Mouse (Mus musculus) kidney, postnatal 10 days (tissue): ENCODE measurements around the gene Mapk3.
"Not testable (repeated sequence)": the region's sequence is repeated elsewhere in the genome, so short reads cannot be mapped to it uniquely, and the experiment has no call there.

Experiments
- DNase-seq: peaks from one replicate; pipeline ENCODE4 v3.0.0; 2021; ENCODE audit warnings: mixed read lengths

Gene Mapk3

GRCm38 (mm10) chr7:126760391-126760802, 996 bp downstream of the Mapk3 start:
- DNase-seq, result peak; percentile 84

GRCm38 (mm10) chr7:126760956-126761355, 1.6 kb downstream of the Mapk3 start:
- DNase-seq, result no peak

GRCm38 (mm10) chr7:126761529-126762067, 2.2 kb downstream of the Mapk3 start:
- no peak for DNase-seq

- DNase-seq, result no peak
Observed at GRCm38 (mm10) chr7:126762471-126763008, 3.1 kb downstream of the Mapk3 start.

- no peak for DNase-seq
Observed at GRCm38 (mm10) chr7:126765540-126765939, 6.1 kb downstream of the Mapk3 start.

GRCm38 (mm10) chr7:126766201-126766600, 6.8 kb downstream of the Mapk3 start, which contains the start of gene Gdpd3:
Gdpd3 (plus strand) TSS chr7:126766334.
- peak; percentile 78 for DNase-seq

- no peak for DNase-seq
Observed at GRCm38 (mm10) chr7:126767001-126767400, 7.6 kb downstream of the Mapk3 start.

- no peak for DNase-seq
Observed at GRCm38 (mm10) chr7:126770784-126771183, 11.4 kb downstream of the Mapk3 start.

GRCm38 (mm10) chr7:126773351-126773750, 13.9 kb downstream of the Mapk3 start:
- no peak for DNase-seq

GRCm38 (mm10) chr7:126774463-126774862, 15.1 kb downstream of the Mapk3 start:
- DNase-seq, result no peak

GRCm38 (mm10) chr7:126775185-126775977, 16.0 kb downstream of the Mapk3 start:
- DNase-seq, result no peak

- DNase-seq, result no peak
Observed at GRCm38 (mm10) chr7:126775978-126776234, 16.5 kb downstream of the Mapk3 start.

- DNase-seq, result peak; percentile 98
Observed at GRCm38 (mm10) chr7:126776598-126777057, 17.2 kb downstream of the Mapk3 start, which contains the start of gene Ypel3. Ypel3 (plus strand) TSS chr7:126776955.

GRCm38 (mm10) chr7:126777476-126777875, 18.1 kb downstream of the Mapk3 start:
- peak; percentile 43 for DNase-seq

GRCm38 (mm10) chr7:126778147-126778546, 18.7 kb downstream of the Mapk3 start:
- DNase-seq, result no peak

- not testable (repeated sequence) for DNase-seq
Observed at GRCm38 (mm10) chr7:126779101-126779500, 19.7 kb downstream of the Mapk3 start.

GRCm38 (mm10) chr7:126779983-126780970, 20.9 kb downstream of the Mapk3 start:
- DNase-seq, result peak; percentile 92

- DNase-seq, result peak; percentile 72
Observed at GRCm38 (mm10) chr7:126780971-126781635, 21.7 kb downstream of the Mapk3 start, which contains the start of gene Tbx6. Tbx6 (plus strand) TSS chr7:126781483.

- no peak for DNase-seq
Observed at GRCm38 (mm10) chr7:126781661-126782370, 22.4 kb downstream of the Mapk3 start.

- no peak for DNase-seq
Observed at GRCm38 (mm10) chr7:126782693-126783092, 23.3 kb downstream of the Mapk3 start.

GRCm38 (mm10) chr7:126784469-126784868, 25.1 kb downstream of the Mapk3 start:
- DNase-seq, result no peak

- no peak for DNase-seq
Observed at GRCm38 (mm10) chr7:126785056-126785455, 25.7 kb downstream of the Mapk3 start.
